Mouse (Mus musculus) gastrocnemius, postnatal 36 days (tissue): ENCODE data around the gene Ehf. TPM values are rescaled to one million over a fixed set of nuclear protein-coding genes. Genes with fewer than 3 reads are reported as not detected.

ENCODE experiments used
- DNase-seq, 2 experiments: peaks; one replicate each; pipeline ENCODE4 v3.0.0; 2022
- intact Hi-C: fragments of 180-260 bp; cut with DNase I; formaldehyde crosslinking; loops from one replicate; pipeline ENCODE4 v1.15.1; 2025
- long read RNA-seq, 2 experiments: library from polyadenylated mRNA; stranded (forward); transcript quantifications; one replicate each; pipeline ENCODE4 v2.0.0; 2021
- total RNA-seq, 2 experiments: library from RNA; stranded (reverse); gene quantifications; 2 replicates each; pipeline ENCODE4 v1.2.3; 2021

Ehf gene
- under 1 TPM in 1 of 2 experiments, not detected in 1; 0.22 TPM for total RNA-seq
- long read RNA-seq, experiment 1, result 0 reads
- long read RNA-seq, experiment 2, result 0 reads

- intact Hi-C loops, result no loop called here
- DNase-seq, result no peak
These were observed at the start of gene Ehf for GRCm38 (mm10) chr2:103303132-103303531. Ehf (minus strand) TSS chr2:103303278.

- intact Hi-C loops, result loop anchor here (10.0 kb wide), 2 partner anchors 543 to 663 kb away; no protein-coding TSS in a partner anchor
- no peak for DNase-seq
These were observed 44.4 kb upstream of the Ehf start for GRCm38 (mm10) chr2:103347417-103347891.

GRCm38 (mm10) chr2:103346751-103347289, 43.7 kb upstream of the Ehf start:
- intact Hi-C loops, result loop anchor here (10.0 kb wide), 2 partner anchors 542 to 662 kb away; no protein-coding TSS in a partner anchor
- DNase-seq, result no peak

- intact Hi-C loops, result loop anchor here (10.0 kb wide), 2 partner anchors 539 to 659 kb away; no protein-coding TSS in a partner anchor
- DNase-seq, result no peak
These were observed 40.5 kb upstream of the Ehf start for GRCm38 (mm10) chr2:103343611-103344010.

- no peak for DNase-seq
- intact Hi-C loops, result loop anchor here (10.0 kb wide), 2 partner anchors 537 to 657 kb away; no protein-coding TSS in a partner anchor
These were observed 39.0 kb upstream of the Ehf start for GRCm38 (mm10) chr2:103342123-103342522.

GRCm38 (mm10) chr2:103341375-103341971, 38.4 kb upstream of the Ehf start:
- intact Hi-C loops, result loop anchor here (10.0 kb wide), 2 partner anchors 537 to 657 kb away; no protein-coding TSS in a partner anchor
- DNase-seq, result no peak

- intact Hi-C loops, result no loop called here
- DNase-seq, result no peak
These were observed 35.6 kb upstream of the Ehf start for GRCm38 (mm10) chr2:103338706-103339105.

GRCm38 (mm10) chr2:103337370-103337769, 34.3 kb upstream of the Ehf start:
- intact Hi-C loops, result no loop called here
- DNase-seq, result no peak

GRCm38 (mm10) chr2:103336621-103337020, 33.5 kb upstream of the Ehf start:
- no peak for DNase-seq
- intact Hi-C loops, result no loop called here

GRCm38 (mm10) chr2:103336000-103336399, 32.9 kb upstream of the Ehf start:
- intact Hi-C loops, result no loop called here
- DNase-seq, result no peak

- no peak for DNase-seq
- intact Hi-C loops, result no loop called here
These were observed 28.7 kb upstream of the Ehf start for GRCm38 (mm10) chr2:103331666-103332191.

- intact Hi-C loops, result no loop called here
- no peak for DNase-seq
These were observed 25.7 kb upstream of the Ehf start for GRCm38 (mm10) chr2:103328731-103329130.

- intact Hi-C loops, result no loop called here
- DNase-seq, result no peak
These were observed 22.4 kb upstream of the Ehf start for GRCm38 (mm10) chr2:103325301-103326048.

- intact Hi-C loops, result no loop called here
- DNase-seq, result no peak
These were observed 21.2 kb upstream of the Ehf start for GRCm38 (mm10) chr2:103324320-103324719.

- DNase-seq, result no peak
- intact Hi-C loops, result no loop called here
These were observed 19.1 kb upstream of the Ehf start for GRCm38 (mm10) chr2:103322171-103322570.

- DNase-seq, result no peak
- intact Hi-C loops, result no loop called here
These were observed 18.6 kb upstream of the Ehf start for GRCm38 (mm10) chr2:103321638-103322037.

- intact Hi-C loops, result no loop called here
- DNase-seq, result no peak
These were observed 10.9 kb upstream of the Ehf start for GRCm38 (mm10) chr2:103314002-103314401.

- no peak for DNase-seq
- intact Hi-C loops, result no loop called here
These were observed 9.6 kb upstream of the Ehf start for GRCm38 (mm10) chr2:103312640-103313039.

GRCm38 (mm10) chr2:103310663-103311062, 7.6 kb upstream of the Ehf start:
- intact Hi-C loops, result no loop called here
- no peak for DNase-seq

GRCm38 (mm10) chr2:103306686-103307085, 3.6 kb upstream of the Ehf start:
- DNase-seq, result no peak
- intact Hi-C loops, result no loop called here

GRCm38 (mm10) chr2:103302669-103303068, 409 bp downstream of the Ehf start:
- intact Hi-C loops, result no loop called here
- no peak for DNase-seq
